Mouse (Mus musculus) gastrocnemius, adult 18-20 months (tissue): Measurements from ENCODE around the gene Olfr1178. TPM values are rescaled to one million over a fixed set of nuclear protein-coding genes. Genes with fewer than 3 reads are reported as not detected.

Experiments
- DNase-seq: peaks from one replicate; pipeline ENCODE4 v3.0.0; 2021; ENCODE audit warnings: low spot score
- long read RNA-seq, 2 experiments: library from polyadenylated mRNA; stranded (forward); transcript quantifications; one replicate each; pipeline ENCODE4 v2.0.0; 2021
- total RNA-seq, 2 experiments: library from RNA; stranded (reverse); gene quantifications; 2 replicates each; pipeline ENCODE4 v1.2.3; 2021

The Olfr1178 gene
- total RNA-seq = not detected
- long read RNA-seq, experiment 1 = 0 reads
- long read RNA-seq, experiment 2 = 0 reads

DNA sequence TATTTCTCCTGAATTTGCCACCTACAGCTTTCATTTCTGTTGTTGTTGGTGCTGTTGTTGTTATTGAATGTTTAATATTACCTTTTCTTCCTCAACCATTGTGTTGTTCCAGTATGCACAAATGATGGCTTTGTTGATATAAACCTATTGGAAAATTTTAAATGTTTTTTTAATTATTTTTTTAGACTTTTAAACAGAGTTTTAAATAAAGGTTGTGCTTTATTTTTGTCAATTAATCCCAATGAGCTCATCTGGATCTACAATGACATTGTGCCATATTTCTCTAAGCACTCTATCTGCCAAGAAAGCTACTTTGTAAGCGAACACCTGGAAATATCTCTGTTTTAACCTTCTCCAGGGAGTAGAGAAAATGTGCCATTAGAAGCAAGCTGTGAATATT lies at the start of gene Olfr1178:
Olfr1178 (plus strand) TSS at position 301 of the 400 bp plus-strand sequence.
- DNase-seq = no peak

DNA sequence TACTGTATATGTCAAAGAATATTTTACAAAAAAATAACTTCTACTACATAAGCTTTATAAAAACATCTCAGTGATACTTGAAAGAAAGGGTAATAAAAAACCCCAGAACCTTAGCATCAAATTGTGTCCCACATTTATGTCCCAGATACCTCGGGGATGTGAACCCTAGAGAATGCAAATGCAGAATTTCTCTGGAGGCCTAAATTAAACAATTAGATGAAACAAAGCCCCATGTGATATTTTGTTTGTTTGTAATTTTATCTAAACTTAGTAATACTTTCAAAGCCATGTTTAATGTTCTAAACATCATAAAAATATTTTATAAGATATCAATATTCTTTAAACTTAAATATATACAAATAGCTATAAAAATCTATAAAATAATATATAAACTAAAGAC lies 40.5 kb upstream of the Olfr1178 start, which contains the start of gene Olfr1177-ps:
Olfr1177-ps (minus strand) TSS at position 101 of the 400 bp plus-strand sequence.
- DNase-seq = no peak

DNA sequence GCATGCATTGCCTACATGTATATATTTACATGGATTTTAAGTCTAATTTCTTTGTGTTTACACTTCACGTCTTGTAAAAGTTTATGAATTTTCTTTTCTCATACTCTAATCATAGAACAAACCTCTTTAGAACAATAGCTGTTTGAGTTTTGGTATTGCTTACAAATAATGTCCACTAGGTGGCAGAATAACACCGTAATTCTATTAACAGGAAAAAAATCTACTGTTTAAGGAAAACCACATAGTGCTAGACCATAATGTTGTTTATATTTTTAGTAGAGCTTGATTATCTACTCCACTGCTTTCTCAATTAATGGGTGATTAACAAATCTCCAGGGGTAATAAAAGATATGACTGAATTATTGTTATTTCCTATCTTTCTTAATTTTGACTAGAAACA lies 30.6 kb upstream of the Olfr1178 start:
- no peak for DNase-seq

DNA sequence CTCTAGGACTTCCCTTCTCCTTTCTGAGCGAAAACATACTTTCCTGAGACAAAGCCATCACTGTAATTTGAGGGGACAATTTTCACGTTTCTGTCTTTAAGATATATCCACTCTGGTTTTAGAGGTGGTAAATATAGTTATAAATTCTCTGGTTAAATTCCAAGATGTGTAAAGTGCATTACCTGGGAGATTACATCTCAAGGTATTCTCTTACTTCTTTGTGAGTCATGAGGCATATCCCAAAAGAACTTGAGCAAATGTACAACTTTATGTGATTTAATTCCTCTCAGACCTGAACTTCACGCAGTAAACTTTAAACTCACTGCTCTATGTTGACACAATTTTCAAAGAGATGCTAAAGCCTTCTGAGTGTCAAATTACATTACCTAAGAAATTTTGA lies 19.5 kb downstream of the Olfr1178 start, which contains the start of gene Olfr1179:
Olfr1179 (minus strand) TSS at position 101 of the 400 bp plus-strand sequence.
- DNase-seq = no peak

DNA sequence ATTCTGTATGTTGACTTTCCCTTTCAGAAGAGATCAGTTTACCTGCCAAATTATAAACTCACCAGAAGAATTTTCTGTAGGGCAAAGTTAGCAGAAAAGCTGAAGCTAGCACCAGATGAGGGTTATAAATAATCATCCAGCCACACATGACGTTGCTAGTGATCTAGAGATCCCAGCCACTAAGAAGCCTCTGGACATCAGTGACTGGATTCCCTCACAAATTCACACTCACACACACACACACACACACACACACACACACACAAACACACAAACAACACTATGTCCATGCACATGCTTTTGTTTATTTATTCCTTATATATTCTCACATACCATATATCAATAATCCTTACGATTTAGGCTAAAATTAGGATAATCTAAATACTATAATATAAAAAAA lies 32.2 kb downstream of the Olfr1178 start, which contains the start of gene Olfr1180:
Olfr1180 (minus strand) TSS at position 101 of the 400 bp plus-strand sequence.
- DNase-seq = no peak

DNA sequence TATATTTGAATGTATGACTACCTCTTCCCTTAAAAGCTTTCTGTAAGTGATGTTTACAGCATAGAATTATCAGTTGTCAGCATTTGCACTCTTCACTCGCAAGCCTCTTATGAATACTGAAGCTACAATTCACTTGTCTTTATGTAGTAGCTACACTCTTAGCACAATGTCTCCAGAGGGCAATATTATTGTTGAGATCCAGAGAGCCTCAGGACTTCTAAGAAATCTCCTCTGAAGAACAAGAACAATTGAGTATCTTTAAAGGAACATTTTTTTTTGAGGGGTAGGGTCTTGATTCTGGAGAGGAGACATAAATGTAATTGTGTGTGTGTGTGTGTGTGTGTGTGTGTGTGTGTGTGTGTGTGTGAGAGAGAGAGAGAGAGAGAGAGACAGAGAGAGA lies 39.2 kb downstream of the Olfr1178 start, which contains the start of gene Olfr1181:
Olfr1181 (minus strand) TSS at position 101 of the 400 bp plus-strand sequence.
- DNase-seq = no peak

DNA sequence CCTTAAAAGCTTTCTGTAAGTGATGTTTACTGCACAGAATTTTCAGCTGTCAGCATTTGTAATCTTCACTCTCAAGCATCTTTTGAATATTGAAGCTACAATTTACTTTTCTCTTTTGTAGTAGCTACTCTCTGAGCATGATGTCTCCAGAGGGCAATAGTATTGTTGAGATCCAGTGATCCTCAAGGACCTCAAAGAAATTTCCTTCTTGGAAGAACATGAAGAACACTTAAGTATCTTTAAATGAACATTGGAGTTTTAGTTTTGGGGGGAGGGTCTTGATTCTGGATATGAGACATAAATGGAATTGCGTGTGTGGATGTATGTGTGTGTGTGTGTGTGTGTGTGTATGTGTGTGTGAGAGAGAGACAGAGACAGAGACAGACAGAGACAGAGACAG lies 62.2 kb downstream of the Olfr1178 start, which contains the start of gene Gm13757:
Gm13757 (minus strand) TSS at position 101 of the 400 bp plus-strand sequence.
- no peak for DNase-seq

Other genes with a start within 250 kb of the Olfr1178 start
- gene Olfr1167, start 231.9 kb upstream of the Olfr1178 start, total RNA-seq = not detected
- gene Olfr1168, start 205.2 kb upstream of the Olfr1178 start, total RNA-seq = not detected
- gene Olfr1170, start 158.7 kb upstream of the Olfr1178 start, total RNA-seq = not detected
- gene Olfr1173, start 107.2 kb upstream of the Olfr1178 start, total RNA-seq = not detected
- not detected for gene Olfr1174-ps, start 71.9 kb upstream of the Olfr1178 start, total RNA-seq
- gene Olfr1175-ps, start 59.8 kb upstream of the Olfr1178 start, total RNA-seq = not detected
- not detected for gene Olfr1176, start 50.3 kb upstream of the Olfr1178 start, total RNA-seq
- not detected for gene Olfr1177-ps, start 40.6 kb upstream of the Olfr1178 start, total RNA-seq
- not detected for gene Olfr1179, start 19.4 kb downstream of the Olfr1178 start, total RNA-seq
- gene Olfr1180, start 32.1 kb downstream of the Olfr1178 start, total RNA-seq = not detected
- not detected for gene Olfr1181, start 39.1 kb downstream of the Olfr1178 start, total RNA-seq
- gene Gm13757, start 62.1 kb downstream of the Olfr1178 start, total RNA-seq = not detected
- gene Olfr1183, start 67.8 kb downstream of the Olfr1178 start, total RNA-seq = not detected
- gene Olfr1184, start 96.5 kb downstream of the Olfr1178 start, total RNA-seq = not detected
- not detected for gene Olfr1185-ps1, start 106.3 kb downstream of the Olfr1178 start, total RNA-seq
- gene Olfr1186, start 131.5 kb downstream of the Olfr1178 start, total RNA-seq = not detected
- gene Olfr1188, start 169.9 kb downstream of the Olfr1178 start, total RNA-seq = not detected
- not detected for gene Olfr1189, start 199.4 kb downstream of the Olfr1178 start, total RNA-seq